Mouse (Mus musculus) liver, embryonic 14.5 days (tissue): ENCODE measurements around the gene Coq4.

Experiments
- CTCF ChIP-seq: IDR thresholded peaks from 2 replicates; pipeline ENCODE4 v1.5.1; 2016; ENCODE audit warnings: antibody characterized with exemption, low read depth, control low read depth
- EP300 ChIP-seq: IDR thresholded peaks from 2 replicates; pipeline ENCODE4 v1.6.1; 2016; ENCODE audit warnings: antibody characterized with exemption, low read depth

- no peak for TF ChIP-seq EP300
- no peak for TF ChIP-seq CTCF
Observed at GRCm38 (mm10) chr2:29767976-29768709, 19.1 kb upstream of the Coq4 start.
